Mouse (Mus musculus) heart, adult 2 months (tissue): ENCODE data around the gene Kif5c. TPM values are rescaled to one million over a fixed set of nuclear protein-coding genes. Genes with fewer than 3 reads are reported as not detected.

Experiments used
- DNase-seq, 2 experiments: peaks; one replicate each; pipeline ENCODE4 v3.0.0; 2021
- H3K27ac ChIP-seq: fragments of 200-600 bp; 2 replicates; pipeline ENCODE4 v1.8.1; 2022
- H3K27me3 ChIP-seq: fragments of 200-500 bp; 2 replicates; pipeline ENCODE4 v1.6.1; 2012; ENCODE audit warnings: mild to moderate bottlenecking, low read length, inconsistent platforms, mixed read lengths; ENCODE audit not compliant: control insufficient read depth, insufficient read depth
- H3K36me3 ChIP-seq: fragments of 200-500 bp; 2 replicates; pipeline ENCODE4 v1.6.1; 2012; ENCODE audit warnings: low read length, inconsistent platforms; ENCODE audit not compliant: control insufficient read depth, insufficient read depth
- H3K4me1 ChIP-seq: fragments of 200-500 bp; 2 replicates; pipeline ENCODE4 v1.6.1; 2011; ENCODE audit warnings: low read length; ENCODE audit not compliant: control insufficient read depth, insufficient read depth
- H3K4me3 ChIP-seq: fragments of 200-600 bp; 2 replicates; pipeline ENCODE4 v1.8.1; 2022
- H3K79me2 ChIP-seq: fragments of 200-500 bp; replicated peaks from 2 replicates; pipeline ENCODE4 v1.6.1; 2012; ENCODE audit warnings: mild to moderate bottlenecking, inconsistent platforms, low read length, moderate library complexity, mixed read lengths; ENCODE audit not compliant: control insufficient read depth, insufficient read depth
- H3K9ac ChIP-seq: fragments of 200-500 bp; 2 replicates; pipeline ENCODE4 v1.6.1; 2012; ENCODE audit warnings: low read depth, mild to moderate bottlenecking, control low read depth, inconsistent platforms, low read length, mixed read lengths
- CTCF ChIP-seq: fragments of 200-600 bp; IDR thresholded peaks from 2 replicates; pipeline ENCODE4 v1.8.1; 2022; ENCODE audit warnings: antibody characterized with exemption, mild to moderate bottlenecking, moderate library complexity
- EP300 ChIP-seq: fragments of 200-500 bp; IDR thresholded peaks from 2 replicates; pipeline ENCODE4 v1.6.1; 2011; ENCODE audit warnings: low read depth, low read length, control low read depth; ENCODE audit not compliant: insufficient read depth
- POLR2A ChIP-seq: fragments of 200-500 bp; IDR thresholded peaks from 2 replicates; pipeline ENCODE4 v1.6.1; 2011; ENCODE audit warnings: mild to moderate bottlenecking, low read depth, low read length, control low read depth; ENCODE audit not compliant: insufficient read depth
- WGBS: fragments of 180-500 bp; shearing (Covaris S2); methylation state at CpG from one replicate; pipeline ENCODE4 v1.1.7; 2018; 5-methylcytosine and 5-hydroxymethylcytosine counted together
- intact Hi-C: fragments of 180-260 bp; cut with DNase I; formaldehyde crosslinking; loops from one replicate; pipeline ENCODE4 v1.15.1; 2025
- polyA plus RNA-seq: library from polyadenylated mRNA; depleted of rRNA; stranded (reverse); fragments of >200 nt; gene quantifications from 2 replicates; pipeline ENCODE4 v1.2.3, GENCODE M21; 2012
- total RNA-seq, 2 experiments: library from RNA; stranded (reverse); gene quantifications; 2 replicates each; pipeline ENCODE4 v1.2.3; 2021

The Kif5c gene
- total and polyA plus RNA-seq, 3 experiments = 0.52 to 0.82 (median 0.60) TPM

DNA sequence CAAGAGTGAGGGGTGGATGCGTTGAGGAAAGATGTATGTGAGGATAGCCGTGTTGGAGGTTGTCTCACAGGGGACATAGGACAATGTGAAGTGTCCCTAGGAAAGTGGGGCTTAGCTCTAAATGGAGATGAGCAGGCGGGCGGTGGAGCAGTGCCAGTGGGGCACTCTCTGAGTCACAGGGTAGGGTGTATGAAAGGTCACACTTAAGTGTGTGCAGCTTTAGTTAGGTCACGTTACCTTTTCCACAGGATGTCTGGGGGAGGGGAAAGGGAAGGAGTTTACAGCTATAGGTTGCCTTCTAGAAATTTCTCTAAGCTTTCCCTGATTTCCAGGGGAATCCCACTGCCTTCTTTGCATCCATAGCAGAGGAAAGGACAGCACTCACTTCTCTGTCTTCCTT lies 170.4 kb downstream of the Kif5c start:
- Histone ChIP-seq H3K27ac (no peak overlapping the region), H3K27me3 (peaks cover 10% of the 10 kb centered on the region), H3K9ac (no peak overlapping the region), H3K79me2 (no peaks in the 10 kb centered on the region), H3K4me3 (no peak overlapping the region), H3K36me3 (no peaks in the 10 kb centered on the region), H3K4me1 (no peaks in the 10 kb centered on the region)
- no peak for TF ChIP-seq POLR2A
- no peak for TF ChIP-seq EP300
- TF ChIP-seq CTCF = no peak
- intact Hi-C loops = no loop called here
- DNase-seq = no peak
- WGBS = 51% methylated on average over 5 of the region's 5 CpGs

DNA sequence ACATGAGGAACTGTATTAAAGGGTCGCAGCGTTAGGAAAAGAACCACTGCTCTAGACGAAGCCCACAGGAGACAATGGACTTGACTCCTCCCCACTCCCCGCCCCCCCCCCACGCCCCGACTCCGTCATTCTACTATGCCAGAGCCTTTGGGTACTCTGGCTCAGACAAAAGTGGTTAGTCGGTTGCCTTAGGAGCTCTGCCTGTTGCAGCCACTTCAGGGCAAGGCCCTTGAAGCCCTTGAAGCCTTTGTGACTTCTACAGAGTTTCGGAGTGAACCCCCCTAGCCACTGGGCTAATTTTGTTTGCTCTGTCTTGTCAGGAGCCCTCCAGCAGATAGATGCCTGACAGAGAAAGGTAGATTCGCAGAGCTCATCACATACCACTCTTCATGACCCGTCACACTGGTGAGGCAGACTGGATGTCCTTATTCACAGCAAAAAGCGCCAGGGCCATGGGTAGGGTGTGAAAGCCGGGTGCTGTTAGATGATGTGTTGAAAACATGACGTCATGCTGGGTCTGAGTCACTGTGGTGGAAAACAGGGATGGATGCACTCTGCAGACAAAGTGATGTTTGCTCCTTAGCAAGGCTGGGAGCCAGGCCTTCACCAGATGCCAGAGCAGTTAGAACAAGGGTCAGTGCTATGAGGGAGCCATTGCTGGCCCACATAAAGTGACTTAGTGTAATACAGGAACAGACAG lies 178.5 kb downstream of the Kif5c start:
- H3K79me2 ChIP-seq = no peaks in the 10 kb centered on the region
- no peaks in the 10 kb centered on the region for H3K36me3 ChIP-seq
- H3K9ac ChIP-seq = no peak overlapping the region
- TF ChIP-seq CTCF (no peak), EP300 (no peak), POLR2A (no peak)
- DNase-seq = peak; percentile 25 to 36
- no peaks in the 10 kb centered on the region for H3K27me3 ChIP-seq
- intact Hi-C loops = no loop called here
- 48% methylated on average over 14 of the region's 14 CpGs for WGBS
- H3K4me3 ChIP-seq = no peak overlapping the region
- H3K4me1 ChIP-seq = no peaks in the 10 kb centered on the region
- H3K27ac ChIP-seq = no peak overlapping the region

DNA sequence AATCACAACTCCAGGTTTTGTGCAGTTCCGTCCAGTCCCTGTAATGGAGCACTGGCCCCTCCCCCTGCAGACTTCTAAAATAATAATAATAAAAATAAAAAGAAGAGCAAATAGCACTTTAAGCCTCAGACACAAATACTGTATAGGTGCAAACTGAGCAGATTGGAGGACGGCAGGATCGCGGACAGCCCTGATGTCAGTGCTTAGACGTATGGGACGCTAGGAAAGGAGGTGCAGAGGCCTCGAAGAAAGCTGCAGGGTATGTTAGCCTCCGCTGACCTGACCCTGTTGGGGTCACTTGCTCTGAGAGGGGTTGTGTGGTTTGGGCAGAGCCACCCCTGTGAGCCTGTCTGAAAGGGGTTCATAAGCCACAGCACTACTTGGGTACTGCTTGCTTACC lies 185.3 kb downstream of the Kif5c start:
- intact Hi-C loops = no loop called here
- no peak for DNase-seq
- Histone ChIP-seq H3K4me3 (no peak overlapping the region), H3K9ac (no peak overlapping the region), H3K4me1 (no peaks in the 10 kb centered on the region), H3K27ac (no peak overlapping the region), H3K79me2 (no peaks in the 10 kb centered on the region), H3K36me3 (no peaks in the 10 kb centered on the region), H3K27me3 (no peaks in the 10 kb centered on the region)
- TF ChIP-seq CTCF = no peak
- no peak for TF ChIP-seq POLR2A
- TF ChIP-seq EP300 = no peak
- WGBS = 88% methylated on average over 8 of the region's 8 CpGs

DNA sequence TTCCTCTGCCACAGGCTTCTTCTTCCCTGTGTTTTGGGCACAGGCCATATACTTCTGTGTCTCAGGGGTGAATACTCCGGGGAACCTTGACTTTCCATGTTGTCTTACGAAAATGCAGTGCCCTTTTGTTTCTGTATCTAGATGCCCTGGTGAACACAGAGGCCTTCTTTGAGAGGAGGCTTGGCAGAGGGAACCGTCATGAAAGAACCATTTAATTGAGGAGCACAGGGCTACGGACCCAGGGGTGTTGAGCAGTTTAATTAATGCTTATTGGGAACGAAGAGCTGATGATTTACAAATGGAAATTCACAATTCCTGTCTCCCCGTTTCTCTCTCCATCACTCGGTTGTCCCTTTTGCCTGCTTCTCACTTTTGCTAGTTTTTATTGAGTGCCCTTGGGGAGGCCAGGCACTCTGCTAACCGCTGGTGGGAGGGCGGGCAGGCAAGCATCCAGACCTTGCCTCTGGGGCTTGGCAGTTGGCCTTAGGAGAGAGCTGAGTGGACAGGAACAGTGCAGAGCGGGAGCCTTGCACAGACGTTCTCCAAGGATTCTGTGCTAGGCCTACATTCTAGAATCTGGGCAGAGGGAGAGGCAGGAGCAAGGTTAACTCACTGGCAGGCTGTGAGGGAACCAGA lies 186.8 kb downstream of the Kif5c start:
- WGBS = 76% methylated on average over 11 of the region's 11 CpGs
- H3K4me1 ChIP-seq = no peaks in the 10 kb centered on the region
- DNase-seq = no peak
- H3K36me3 ChIP-seq = no peaks in the 10 kb centered on the region
- no peak overlapping the region for H3K9ac ChIP-seq
- no peaks in the 10 kb centered on the region for H3K79me2 ChIP-seq
- no peaks in the 10 kb centered on the region for H3K27me3 ChIP-seq
- no peak overlapping the region for H3K4me3 ChIP-seq
- intact Hi-C loops = no loop called here
- TF ChIP-seq POLR2A (no peak), EP300 (no peak), CTCF (no peak)
- H3K27ac ChIP-seq = no peak overlapping the region

DNA sequence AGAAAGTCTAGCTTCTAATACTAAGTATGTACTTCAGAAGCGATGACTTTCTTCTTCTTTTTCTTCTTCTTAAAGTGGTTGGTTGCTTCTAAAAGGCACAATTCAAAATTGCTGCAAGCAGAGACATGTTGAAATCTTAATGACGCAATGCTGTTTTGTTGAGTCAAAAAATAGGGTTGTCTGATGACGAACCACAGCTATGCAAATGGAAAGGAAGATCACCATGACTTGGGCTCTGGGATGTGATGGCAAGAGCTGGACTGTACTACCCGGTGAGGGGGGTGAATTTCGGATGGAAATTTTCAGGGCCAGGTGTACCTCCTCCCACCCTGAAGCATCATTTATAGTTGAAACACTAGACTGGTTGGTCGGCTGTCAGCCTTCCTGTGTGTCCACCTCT lies 190.4 kb downstream of the Kif5c start:
- intact Hi-C loops = no loop called here
- H3K9ac ChIP-seq = no peak overlapping the region

DNA sequence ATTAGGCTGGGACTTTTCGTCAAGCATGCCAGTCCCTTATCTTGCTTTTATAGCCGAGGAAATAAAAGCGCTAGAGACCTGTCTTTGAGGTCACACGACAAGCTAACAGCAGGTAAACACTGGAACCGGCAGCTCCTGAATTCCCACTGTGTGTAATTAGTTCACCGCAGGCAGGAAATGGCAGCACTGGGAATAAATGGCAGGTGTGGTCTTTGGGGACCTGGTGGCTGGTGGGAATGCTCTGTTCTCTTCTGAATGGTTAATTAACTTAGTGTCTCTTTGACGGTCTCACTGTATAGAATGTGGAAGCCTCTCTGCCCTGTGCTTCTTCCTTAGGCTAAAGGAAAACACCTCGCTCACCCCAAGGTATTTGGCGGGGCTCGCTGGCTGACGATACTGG lies 192.3 kb downstream of the Kif5c start:
- Histone ChIP-seq H3K79me2 (no peaks in the 10 kb centered on the region), H3K36me3 (no peaks in the 10 kb centered on the region), H3K27ac (no peak overlapping the region), H3K9ac (no peak overlapping the region), H3K4me3 (no peak overlapping the region), H3K27me3 (no peaks in the 10 kb centered on the region), H3K4me1 (no peaks in the 10 kb centered on the region)
- intact Hi-C loops = no loop called here
- 33% methylated on average over 11 of the region's 11 CpGs for WGBS
- DNase-seq = no peak
- TF ChIP-seq CTCF (no peak), POLR2A (no peak)

More for the DNA sequence above, 190.4 kb downstream of the Kif5c start:
- WGBS = 79% methylated on average over 6 of the region's 6 CpGs
- Histone ChIP-seq H3K79me2 (no peaks in the 10 kb centered on the region), H3K27me3 (no peaks in the 10 kb centered on the region), H3K4me1 (no peaks in the 10 kb centered on the region), H3K27ac (no peak overlapping the region), H3K36me3 (no peaks in the 10 kb centered on the region), H3K4me3 (no peak overlapping the region)
- no peak for TF ChIP-seq EP300
- TF ChIP-seq CTCF = no peak
- no peak for TF ChIP-seq POLR2A
- DNase-seq = no peak
